Mouse (Mus musculus): Measurements from ENCODE around the gene Lhfpl3. TPM values are rescaled to one million over a fixed set of nuclear protein-coding genes. Genes with fewer than 3 reads are reported as not detected.

The Lhfpl3 gene
- total RNA-seq, 1 experiment from 2014 or later = not detected

- no peak for ATAC-seq (replicated peaks; ENCODE audit: insufficient number of reproducible peaks, low FRiP score, low TSS enrichment, poor library complexity, severe bottlenecking)
Observed at GRCm38 (mm10) chr5:22898593-22898992, 152.7 kb downstream of the Lhfpl3 start.

GRCm38 (mm10) chr5:22899913-22900312 lies 154.1 kb downstream of the Lhfpl3 start:
- ATAC-seq (replicated peaks; ENCODE audit: insufficient number of reproducible peaks, low FRiP score, low TSS enrichment, poor library complexity, severe bottlenecking) = no peak

- ATAC-seq (replicated peaks; ENCODE audit: insufficient number of reproducible peaks, low FRiP score, low TSS enrichment, poor library complexity, severe bottlenecking) = no peak
Observed at GRCm38 (mm10) chr5:22917197-22917596, 171.3 kb downstream of the Lhfpl3 start.

- ATAC-seq (replicated peaks; ENCODE audit: insufficient number of reproducible peaks, low FRiP score, low TSS enrichment, poor library complexity, severe bottlenecking) = no peak
Observed at GRCm38 (mm10) chr5:22926171-22926570, 180.3 kb downstream of the Lhfpl3 start.

DNA sequence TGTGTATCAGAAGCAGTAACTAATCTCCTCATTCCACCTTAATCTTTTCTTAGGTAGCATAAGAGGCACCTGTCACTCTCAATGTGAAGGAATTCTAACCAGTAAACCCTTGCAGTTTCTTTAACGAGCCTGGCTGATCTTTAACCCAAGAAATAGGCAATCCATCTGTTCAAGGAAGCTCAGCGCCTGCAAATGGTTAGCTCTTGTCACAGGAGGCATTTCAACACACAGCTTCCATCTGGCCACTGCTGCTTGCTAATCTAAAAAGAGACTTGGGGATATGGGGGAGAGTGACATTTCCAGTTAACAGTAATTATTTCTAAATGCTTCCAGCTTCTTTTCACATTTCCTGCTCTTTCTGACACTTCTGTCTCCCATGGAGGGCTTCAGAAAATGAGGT lies 182.9 kb downstream of the Lhfpl3 start:
- no peak for ATAC-seq (replicated peaks; ENCODE audit: insufficient number of reproducible peaks, low FRiP score, low TSS enrichment, poor library complexity, severe bottlenecking)

- ATAC-seq (replicated peaks; ENCODE audit: insufficient number of reproducible peaks, low FRiP score, low TSS enrichment, poor library complexity, severe bottlenecking) = no peak
Observed at GRCm38 (mm10) chr5:22943306-22943705, 197.4 kb downstream of the Lhfpl3 start.

- ATAC-seq (replicated peaks; ENCODE audit: insufficient number of reproducible peaks, low FRiP score, low TSS enrichment, poor library complexity, severe bottlenecking) = no peak
Observed at GRCm38 (mm10) chr5:22963300-22963699, 217.4 kb downstream of the Lhfpl3 start.

DNA sequence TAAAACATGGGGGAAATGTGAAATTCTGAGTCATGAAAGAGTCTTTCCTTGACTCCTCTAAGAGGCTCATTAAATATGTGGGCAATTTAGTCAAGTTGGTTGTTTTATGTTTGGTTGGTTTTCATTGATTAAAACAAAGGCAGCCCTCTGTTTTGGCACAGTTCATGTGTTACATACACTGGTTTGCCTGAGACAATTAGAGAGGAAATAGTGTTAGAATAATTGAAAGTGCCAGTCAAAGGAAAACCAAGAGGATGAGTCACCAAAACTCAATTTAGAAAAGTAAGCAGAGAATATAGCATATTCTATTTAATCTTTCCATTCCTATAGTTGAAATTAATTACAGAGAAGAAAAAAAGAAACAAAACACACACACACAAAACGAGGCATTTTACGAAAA lies 240.9 kb downstream of the Lhfpl3 start:
- no peak for ATAC-seq (replicated peaks; ENCODE audit: insufficient number of reproducible peaks, low FRiP score, low TSS enrichment, poor library complexity, severe bottlenecking)

GRCm38 (mm10) chr5:22999811-23000210 lies 254.0 kb downstream of the Lhfpl3 start:
- no peak for ATAC-seq (replicated peaks; ENCODE audit: insufficient number of reproducible peaks, low FRiP score, low TSS enrichment, poor library complexity, severe bottlenecking)

DNA sequence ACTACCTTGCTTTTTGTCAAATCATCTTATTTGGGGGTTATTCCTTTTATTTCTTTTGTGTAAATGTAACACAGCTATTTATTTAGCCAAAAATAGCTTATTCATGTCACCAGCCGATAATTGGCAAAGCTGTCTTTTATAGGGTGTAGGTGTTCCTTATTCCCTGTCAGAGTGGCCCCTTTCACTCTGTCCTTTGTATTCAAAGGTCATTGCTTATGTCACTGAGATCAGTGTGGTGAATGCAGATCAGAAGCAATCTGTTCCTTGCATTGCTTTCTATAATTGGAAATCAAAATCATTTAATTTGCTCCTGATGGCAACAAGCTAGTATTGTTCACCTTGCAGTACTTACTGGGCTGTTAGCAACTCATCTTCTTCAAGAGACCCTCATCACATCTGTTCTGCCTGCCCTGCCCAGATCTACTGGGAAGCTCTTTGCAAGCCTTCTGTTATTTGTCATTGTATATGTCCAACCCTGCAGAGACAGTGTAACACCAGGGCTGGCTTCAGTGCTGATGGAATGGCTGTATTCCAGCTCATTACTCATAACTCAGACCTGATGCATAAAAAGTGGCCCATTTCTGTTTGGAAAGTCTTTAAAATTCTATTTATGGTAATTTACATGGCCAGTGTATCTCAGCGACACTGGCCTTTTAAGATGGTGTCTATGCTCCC lies 257.4 kb downstream of the Lhfpl3 start:
- ATAC-seq (replicated peaks; ENCODE audit: insufficient number of reproducible peaks, low FRiP score, low TSS enrichment, poor library complexity, severe bottlenecking) = no peak

GRCm38 (mm10) chr5:23006207-23006606 lies 260.3 kb downstream of the Lhfpl3 start:
- ATAC-seq (replicated peaks; ENCODE audit: insufficient number of reproducible peaks, low FRiP score, low TSS enrichment, poor library complexity, severe bottlenecking) = no peak

- no peak for ATAC-seq (replicated peaks; ENCODE audit: insufficient number of reproducible peaks, low FRiP score, low TSS enrichment, poor library complexity, severe bottlenecking)
Observed at GRCm38 (mm10) chr5:23010460-23010859, 264.6 kb downstream of the Lhfpl3 start.

DNA sequence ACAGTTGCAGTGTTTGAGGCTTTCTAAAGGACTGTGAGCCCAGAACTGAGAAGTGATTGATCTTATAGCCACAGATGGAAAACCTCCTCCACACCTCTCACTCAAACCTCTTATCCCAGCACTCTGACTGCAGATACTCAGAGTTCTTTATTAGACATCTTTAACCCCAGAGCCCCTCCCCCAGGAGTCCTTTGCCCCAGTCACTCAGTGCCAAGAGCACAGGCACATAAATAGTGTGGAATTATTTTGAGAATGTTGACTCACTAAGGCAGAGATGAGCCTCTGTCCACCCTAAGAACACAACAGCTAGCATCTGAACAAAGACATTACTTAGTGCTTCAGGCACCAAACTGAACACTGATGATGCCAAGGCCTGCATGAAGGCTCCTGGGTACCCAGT lies 268.1 kb downstream of the Lhfpl3 start:
- ATAC-seq (replicated peaks; ENCODE audit: insufficient number of reproducible peaks, low FRiP score, low TSS enrichment, poor library complexity, severe bottlenecking) = no peak

DNA sequence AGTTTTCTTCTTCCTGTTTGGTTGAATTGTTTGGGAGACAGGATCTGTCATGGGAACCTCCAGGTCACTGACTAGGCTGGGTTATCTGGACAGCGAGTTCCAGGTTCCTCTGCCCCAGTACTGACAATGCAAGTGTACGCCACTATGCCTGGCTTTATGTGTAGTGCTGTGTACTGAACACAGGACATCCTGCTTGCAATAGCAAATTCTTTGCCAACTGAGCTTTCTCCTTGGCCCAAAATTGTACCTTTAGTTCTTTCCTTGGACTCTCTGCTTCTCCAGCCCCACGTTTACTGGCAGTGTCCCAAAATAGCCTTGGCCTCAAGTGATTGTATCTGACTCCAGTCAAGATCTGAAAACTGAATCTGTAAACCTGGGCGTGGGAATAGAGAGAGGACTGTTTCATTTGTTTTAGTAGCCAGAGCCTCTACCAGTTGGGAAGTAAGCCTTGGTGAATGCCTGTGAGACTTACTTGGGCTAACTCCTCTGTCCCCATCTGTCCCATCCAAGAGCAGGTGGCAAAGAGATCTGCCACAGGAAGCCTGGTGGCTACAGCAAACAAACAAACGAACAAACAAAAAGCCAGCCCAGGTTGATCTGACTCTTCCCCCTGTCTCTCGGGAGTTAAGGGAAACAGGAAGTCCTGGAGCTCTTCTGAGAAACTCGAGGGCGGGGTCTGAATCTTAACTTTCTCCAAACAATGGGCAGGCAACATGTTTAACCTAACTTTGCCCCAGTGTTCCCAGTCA lies 269.9 kb downstream of the Lhfpl3 start:
- ATAC-seq (replicated peaks; ENCODE audit: insufficient number of reproducible peaks, low FRiP score, low TSS enrichment, poor library complexity, severe bottlenecking) = no peak

DNA sequence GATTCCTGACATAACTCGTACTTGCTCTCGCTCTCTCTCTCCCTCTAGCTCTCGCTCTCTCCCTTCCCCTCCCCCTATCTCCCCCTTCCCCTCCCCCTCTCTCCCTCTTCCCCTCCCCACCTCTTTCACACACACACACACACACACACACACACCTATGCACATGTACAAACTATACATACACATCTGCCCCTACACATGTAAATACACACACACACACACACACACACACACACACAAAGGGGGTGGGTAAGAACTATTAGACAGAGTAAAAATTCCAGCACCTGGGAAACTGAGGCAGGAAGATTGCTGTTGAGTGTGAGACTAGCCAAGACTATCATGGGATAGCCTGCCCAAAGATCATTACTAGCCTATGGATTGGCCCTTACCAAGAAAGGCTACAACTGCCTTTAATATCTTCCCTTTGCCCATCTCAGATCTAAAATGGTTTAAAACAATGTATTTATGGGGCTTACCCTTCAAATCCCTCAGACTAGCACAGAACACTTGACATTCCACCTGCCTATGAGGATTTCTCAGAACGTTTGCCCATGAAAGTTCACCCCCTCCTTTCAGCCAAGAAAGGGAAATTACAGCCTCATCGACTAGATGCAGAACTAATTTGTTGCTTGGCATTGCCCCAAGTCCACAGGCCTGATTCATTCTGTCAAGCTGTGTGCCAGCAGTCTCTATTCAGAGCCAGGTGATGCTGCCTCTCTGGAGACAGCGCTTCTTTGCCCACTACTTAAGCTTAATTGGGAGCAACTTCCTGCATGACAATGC lies 289.3 kb downstream of the Lhfpl3 start:
- ATAC-seq (replicated peaks; ENCODE audit: insufficient number of reproducible peaks, low FRiP score, low TSS enrichment, poor library complexity, severe bottlenecking) = no peak

DNA sequence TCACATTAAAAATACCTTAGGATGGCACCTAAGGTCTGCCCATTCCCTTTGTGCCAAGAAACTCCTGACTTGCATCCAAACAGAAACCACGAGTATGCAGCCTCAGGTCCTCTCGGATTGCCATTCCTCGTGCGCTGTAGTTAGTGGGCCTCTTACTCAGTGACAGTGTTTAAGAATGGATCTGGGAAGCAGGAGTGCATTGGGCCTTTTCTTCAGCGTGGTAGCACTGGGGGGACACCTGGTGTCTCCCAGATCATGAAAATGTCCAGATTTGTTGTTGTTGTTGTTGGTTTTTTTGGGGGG lies 289.8 kb downstream of the Lhfpl3 start:
- no peak for ATAC-seq (replicated peaks; ENCODE audit: insufficient number of reproducible peaks, low FRiP score, low TSS enrichment, poor library complexity, severe bottlenecking)

GRCm38 (mm10) chr5:23040429-23040828 lies 294.6 kb downstream of the Lhfpl3 start:
- no peak for ATAC-seq (replicated peaks; ENCODE audit: insufficient number of reproducible peaks, low FRiP score, low TSS enrichment, poor library complexity, severe bottlenecking)

DNA sequence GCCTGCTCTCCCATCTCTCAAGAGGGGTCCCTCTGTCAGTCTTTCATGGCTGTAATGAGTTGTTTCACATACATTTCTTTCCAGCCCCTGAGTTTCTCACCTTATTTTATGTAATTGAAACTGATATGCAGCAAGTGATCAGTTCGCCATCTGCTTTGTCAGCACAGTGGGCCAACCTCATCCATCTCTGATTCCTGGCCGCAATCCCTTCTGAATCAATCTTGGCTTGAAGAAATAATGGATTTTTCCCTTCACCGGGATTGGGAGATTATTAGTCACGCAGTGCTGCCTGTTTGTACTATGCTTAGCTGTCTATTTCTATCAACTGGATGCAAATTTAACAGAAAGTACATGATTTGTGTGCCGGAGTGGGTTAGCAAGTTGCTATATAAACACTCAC lies 297.0 kb downstream of the Lhfpl3 start:
- ATAC-seq (replicated peaks; ENCODE audit: insufficient number of reproducible peaks, low FRiP score, low TSS enrichment, poor library complexity, severe bottlenecking) = no peak

- ATAC-seq (replicated peaks; ENCODE audit: insufficient number of reproducible peaks, low FRiP score, low TSS enrichment, poor library complexity, severe bottlenecking) = no peak
Observed at GRCm38 (mm10) chr5:23049083-23049663, 303.3 kb downstream of the Lhfpl3 start.
